Mouse (Mus musculus) skeletal muscle tissue, postnatal 0 days (tissue): Measurements from ENCODE around the gene Cyp27b1. TPM values are rescaled to one million over a fixed set of nuclear protein-coding genes. Genes with fewer than 3 reads are reported as not detected.

ENCODE experiments used
- microRNA counts: library from miRNA; unstranded; fragments of <30 nt; microRNA quantifications from one replicate; lab custom pipeline; 2015
- microRNA-seq, 2 experiments: library from miRNA; unstranded; fragments of <30 nt; microRNA quantifications; one replicate each; pipeline ENCODE4; 2016
- polyA plus RNA-seq: library from polyadenylated mRNA; unstranded; fragments of >200 nt; fragmentation: Nextera tagmentation; extraction: Ambion mirVana; gene quantifications from 2 replicates; pipeline ENCODE4 v1.2.1, GENCODE M21; 2015

Cyp27b1 gene
- 0.10 and 0.21 TPM in 2 replicates for polyA plus RNA-seq

DNA sequence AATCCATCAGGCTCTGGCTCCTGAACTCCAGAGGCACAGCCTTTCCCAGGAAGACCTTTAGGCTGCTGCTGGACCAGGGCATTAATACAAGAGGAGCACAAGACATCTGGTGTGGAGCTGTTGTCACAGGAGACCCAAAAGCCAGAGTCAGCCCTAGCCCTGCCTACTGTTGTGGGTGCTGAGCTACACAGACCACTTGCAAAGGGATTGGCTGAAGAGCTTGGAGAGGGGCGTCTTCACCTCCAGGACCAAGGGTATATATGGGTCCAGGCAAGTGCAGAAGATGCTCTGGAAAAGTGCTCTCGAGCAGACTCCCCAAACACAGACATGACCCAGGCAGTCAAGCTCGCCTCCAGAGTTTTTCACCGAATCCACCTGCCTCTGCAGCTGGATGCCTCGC lies at the start of gene Cyp27b1:
Gene Cyp27b1 (plus strand): TSS at position 297 of the 400 bp plus-strand sequence.

GRCm38 (mm10) chr10:127000529-127000928 lies 47.5 kb upstream of the Cyp27b1 start, which contains the start of gene Avil:
Gene Avil (plus strand): TSS chr10:127000709.

GRCm38 (mm10) chr10:127030336-127031296 lies 17.4 kb upstream of the Cyp27b1 start, which contains the start of gene Tsfm:
Gene Tsfm (minus strand): TSS chr10:127030840.

GRCm38 (mm10) chr10:127041274-127041766 lies 6.7 kb upstream of the Cyp27b1 start, which contains the start of the genes Mettl1 and Eef1akmt3:
Gene Mettl1 (plus strand): TSS chr10:127041414.
Gene Eef1akmt3 (minus strand): TSS chr10:127041513.

DNA sequence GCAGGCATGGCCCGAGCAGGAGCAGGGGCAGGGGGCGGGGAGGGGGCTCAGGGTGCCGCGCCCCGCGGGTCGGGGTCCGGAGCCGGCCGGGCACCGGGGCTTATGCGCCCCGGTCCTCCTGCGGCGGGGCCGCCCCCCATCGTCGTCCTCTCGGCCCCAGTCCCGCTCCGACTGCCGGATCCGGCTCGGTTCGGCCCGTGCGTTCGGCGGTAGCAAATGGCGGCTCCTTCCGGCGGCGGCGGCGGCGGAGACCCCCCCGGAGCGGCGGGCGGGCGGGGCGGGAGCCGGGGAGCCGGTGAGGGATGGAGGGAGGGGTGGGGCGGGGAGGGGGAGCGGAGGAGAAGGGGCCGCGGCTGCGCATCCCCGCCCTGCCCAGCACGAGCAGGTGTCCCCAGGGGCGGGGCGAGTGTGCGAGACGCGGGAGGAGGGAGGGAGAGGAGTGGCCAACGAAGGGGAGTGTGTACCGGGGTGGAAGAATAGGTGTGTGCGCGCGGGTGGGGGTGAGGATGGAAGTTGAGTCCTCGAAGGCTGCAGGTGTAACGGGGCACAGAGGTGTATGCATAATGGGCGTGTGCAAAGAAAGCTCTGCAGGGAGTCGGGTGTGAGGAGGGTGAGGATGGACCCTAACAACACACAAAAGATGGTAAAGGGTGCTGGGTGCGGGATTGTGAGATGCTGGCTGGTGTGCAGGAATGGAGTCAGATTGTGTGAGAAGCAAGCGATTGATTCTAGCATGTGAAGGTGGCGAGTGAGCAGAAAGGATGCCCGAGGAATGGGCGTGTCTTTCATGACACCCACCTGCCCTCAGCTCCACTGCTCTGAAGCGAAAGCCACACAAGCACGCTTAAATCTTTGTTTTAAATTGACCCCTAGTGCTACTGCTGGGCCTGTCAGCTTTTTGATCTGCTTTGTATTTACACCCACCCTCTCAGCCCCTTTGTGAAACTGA lies 12.2 kb downstream of the Cyp27b1 start, which contains the start of gene March9:
Gene March9 (minus strand): TSS at position 217 of the 949 bp plus-strand sequence.

GRCm38 (mm10) chr10:127063239-127063872 lies 15.3 kb downstream of the Cyp27b1 start, which contains the start of gene Cdk4:
Gene Cdk4 (plus strand): TSS chr10:127063534.

DNA sequence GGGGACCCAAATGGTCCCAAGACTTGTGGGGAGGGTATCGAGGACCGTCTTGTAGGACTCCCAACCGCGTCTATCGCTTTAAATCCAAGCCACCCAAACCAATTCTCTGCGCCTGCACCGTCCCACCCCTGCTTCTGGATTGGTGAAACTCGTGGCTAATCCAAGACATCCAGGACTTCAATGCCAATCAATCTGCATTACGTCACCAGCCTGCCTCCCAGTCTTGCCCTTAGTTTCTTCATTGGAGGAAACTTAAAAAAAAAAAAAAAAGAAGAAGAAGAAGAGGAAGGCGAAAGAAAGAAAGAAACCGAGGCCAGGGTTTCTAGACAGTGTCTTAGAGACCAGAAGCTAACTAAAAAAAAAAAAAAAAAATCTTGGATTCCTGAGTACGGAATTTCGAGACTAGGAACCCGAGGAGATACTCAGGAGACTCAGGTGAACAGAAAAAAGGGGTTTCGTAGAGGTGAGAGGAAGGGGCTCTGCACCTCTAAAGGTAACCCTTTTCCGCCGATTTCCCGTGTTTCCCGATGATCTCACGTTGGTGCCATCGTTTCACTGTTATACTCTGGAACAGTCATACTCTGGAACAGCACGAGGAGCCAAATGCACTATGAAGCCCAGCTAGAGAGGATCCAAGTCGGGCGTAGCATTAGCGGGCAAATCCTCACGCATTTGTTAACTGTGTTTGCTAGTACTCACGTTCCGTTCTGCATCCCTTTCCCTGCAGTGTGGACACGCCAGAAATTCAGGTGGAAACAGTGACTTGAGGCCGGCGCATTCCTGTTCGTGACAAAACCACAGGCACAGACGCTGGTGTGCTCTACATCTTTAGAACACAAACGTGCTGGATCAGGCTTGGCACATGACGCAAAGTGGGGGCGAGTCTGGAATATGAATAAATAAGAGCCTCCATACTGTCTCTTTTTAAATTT lies 22.4 kb downstream of the Cyp27b1 start, which contains the start of gene Tspan31:
Gene Tspan31 (minus strand): TSS at position 75 of the 932 bp plus-strand sequence.

DNA sequence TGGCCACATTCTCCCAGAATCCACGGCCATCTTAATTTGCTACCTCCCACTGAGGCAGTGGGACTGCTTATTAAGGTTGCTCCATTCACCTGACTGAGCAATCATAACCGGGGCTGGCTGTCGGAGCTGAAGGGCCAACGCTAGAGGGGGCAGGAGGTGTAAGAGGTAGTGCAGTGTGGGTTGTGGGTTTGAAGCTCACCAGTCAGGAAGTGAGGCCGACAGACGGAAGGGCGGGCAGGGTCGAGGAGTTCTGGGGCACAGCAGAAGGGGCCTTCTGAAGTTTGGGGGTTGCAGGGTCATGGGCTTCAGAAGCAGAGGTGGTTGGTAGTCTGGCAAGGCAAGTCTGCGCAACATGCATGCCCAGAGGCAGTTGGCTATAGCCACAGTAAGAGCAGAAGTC lies 27.0 kb downstream of the Cyp27b1 start, which contains the start of gene Agap2:
Gene Agap2 (plus strand): TSS at position 205 of the 400 bp plus-strand sequence.

MicroRNA genes within 50 kb of the gene (microRNA counts, 519-probe panel; counts per million panel counts)
- microRNA mmu-miR-546 (lab: Ali Mortazavi, UCI): 296 counts per million, percentile 58 among the panel's probes with 10 or more counts

Small RNA genes lying within 50 kb of the gene (microRNA-seq; reads per million reads assigned to microRNA genes)
- 0 to 0.10 reads per million in 2 experiments for gene Mir546

Other genes with a start within 250 kb of the Cyp27b1 start
- 8.4 and 8.6 TPM in 2 replicates for gene Atp23, start 146.9 kb upstream of the Cyp27b1 start, polyA plus RNA-seq
- gene Ctdsp2, start 69.5 kb upstream of the Cyp27b1 start, polyA plus RNA-seq: 43.0 and 46.3 TPM in 2 replicates
- 0.11 and 0.12 TPM in 2 replicates for gene Avil, start 47.5 kb upstream of the Cyp27b1 start, polyA plus RNA-seq
- gene Tsfm, start 17.4 kb upstream of the Cyp27b1 start, polyA plus RNA-seq: 62.9 and 72.7 TPM in 2 replicates
- 29.7 and 32.8 TPM in 2 replicates for gene Mettl1, start 6.8 kb upstream of the Cyp27b1 start, polyA plus RNA-seq
- gene Eef1akmt3, start 6.7 kb upstream of the Cyp27b1 start, polyA plus RNA-seq: 0.17 and 0.37 TPM in 2 replicates
- 0.16 and 0.19 TPM in 2 replicates for gene March9, start 11.9 kb downstream of the Cyp27b1 start, polyA plus RNA-seq
- gene Cdk4, start 15.3 kb downstream of the Cyp27b1 start, polyA plus RNA-seq: 313 and 366 TPM in 2 replicates
- gene Tspan31, start 22.0 kb downstream of the Cyp27b1 start, polyA plus RNA-seq: 63.3 and 77.1 TPM in 2 replicates
- gene Agap2, start 27.0 kb downstream of the Cyp27b1 start, polyA plus RNA-seq: 0.04 and 0.05 TPM in 2 replicates
- gene Os9, start 72.9 kb downstream of the Cyp27b1 start, polyA plus RNA-seq: 36.3 and 44.1 TPM in 2 replicates
- gene B4galnt1, start 117.0 kb downstream of the Cyp27b1 start, polyA plus RNA-seq: 1.1 and 1.8 TPM in 2 replicates
- 1.7 and 2.8 TPM in 2 replicates for gene Slc26a10, start 132.4 kb downstream of the Cyp27b1 start, polyA plus RNA-seq
- gene Arhgef25, start 141.8 kb downstream of the Cyp27b1 start, polyA plus RNA-seq: 20.1 and 22.7 TPM in 2 replicates
- gene Dtx3, start 147.5 kb downstream of the Cyp27b1 start, polyA plus RNA-seq: 30.4 and 37.8 TPM in 2 replicates
- gene Pip4k2c, start 163.3 kb downstream of the Cyp27b1 start, polyA plus RNA-seq: 7.4 and 9.7 TPM in 2 replicates
- 0.39 and 0.58 TPM in 2 replicates for gene Kif5a, start 215.1 kb downstream of the Cyp27b1 start, polyA plus RNA-seq
- gene Dctn2, start 218.1 kb downstream of the Cyp27b1 start, polyA plus RNA-seq: 134 and 144 TPM in 2 replicates
- 7.5 and 7.8 TPM in 2 replicates for gene Mbd6, start 240.8 kb downstream of the Cyp27b1 start, polyA plus RNA-seq